Mouse (Mus musculus): ENCODE measurements around the gene Atp6v0a1. TPM values are rescaled to one million over a fixed set of nuclear protein-coding genes. Genes with fewer than 3 reads are reported as not detected.

Gene Atp6v0a1
- total RNA-seq (2023) = 1 to 10 TPM; 2.2 to 4.0 TPM

DNA sequence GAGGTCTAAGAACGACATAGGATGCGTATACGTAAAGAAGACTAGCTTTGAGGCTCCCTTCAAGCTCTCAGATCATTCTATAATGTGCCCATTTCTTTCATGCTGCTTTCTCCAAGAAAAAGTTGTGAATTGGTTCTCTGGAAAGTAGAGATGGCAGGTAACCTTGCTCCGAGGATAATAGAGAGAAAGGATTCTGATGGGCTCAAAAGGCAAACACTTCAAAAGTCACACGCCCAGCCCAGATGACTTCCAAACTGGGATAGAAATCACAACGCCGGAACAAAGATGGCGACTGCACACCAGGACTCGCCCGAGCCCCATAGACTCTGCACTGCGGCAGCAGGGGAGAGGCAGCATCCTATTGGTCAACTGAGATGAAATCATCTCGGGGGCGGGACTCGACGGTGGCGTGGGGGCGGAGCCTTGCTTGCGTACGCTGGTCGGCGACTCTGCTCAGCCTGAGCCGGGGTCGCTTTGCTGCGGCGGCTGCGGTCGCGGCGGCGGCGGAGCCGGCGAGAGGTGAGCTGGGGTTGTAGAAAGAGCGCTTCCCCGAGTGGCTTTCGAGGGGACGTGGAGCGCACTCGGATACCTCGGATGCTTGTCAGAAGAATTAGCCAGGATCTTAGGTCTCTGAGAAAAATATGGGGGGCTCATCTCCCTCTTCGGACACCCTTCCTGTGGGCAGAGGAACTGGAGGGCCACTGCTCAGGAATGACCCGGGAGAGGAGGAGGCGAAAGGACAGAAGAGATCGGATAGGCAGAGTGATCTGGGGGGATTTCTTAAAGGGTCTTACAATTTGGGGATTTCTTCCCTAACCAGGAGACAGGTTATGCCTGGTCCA, at the start of gene Atp6v0a1:
Gene Atp6v0a1 (plus strand): TSS at position 407 of the 842 bp plus-strand sequence.

GRCm38 (mm10) chr11:100970557-100970937, 38.7 kb upstream of the Atp6v0a1 start, which contains the start of gene Cavin1:
Cavin1 (minus strand) TSS chr11:100970887.

GRCm38 (mm10) chr11:101069391-101070188, 60.3 kb downstream of the Atp6v0a1 start, which contains the start of gene Naglu:
Naglu (plus strand) TSS chr11:101070012.

DNA sequence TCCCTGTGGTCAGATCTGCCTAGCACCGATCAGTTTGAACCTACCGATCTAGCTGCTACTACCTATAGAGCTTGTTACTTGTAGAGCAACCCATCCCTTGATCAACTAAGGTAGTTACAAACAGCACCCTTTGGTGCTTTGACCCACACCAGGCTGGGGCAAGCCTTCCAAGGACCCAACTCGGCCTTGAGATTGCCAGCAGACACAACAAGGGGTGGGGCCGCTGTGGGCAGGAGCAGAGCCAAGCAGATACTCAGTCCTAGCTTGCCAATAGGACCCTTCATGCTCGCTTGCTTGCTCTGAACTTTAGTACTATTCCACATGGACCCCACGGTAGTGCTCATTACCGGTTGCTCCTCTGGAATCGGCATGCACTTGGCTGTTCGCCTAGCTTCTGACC, 68.9 kb downstream of the Atp6v0a1 start, which contains the start of gene Hsd17b1:
Gene Hsd17b1 (plus strand): TSS at position 291 of the 400 bp plus-strand sequence.

GRCm38 (mm10) chr11:101082208-101083082, 73.2 kb downstream of the Atp6v0a1 start, which contains the start of gene Coasy:
Coasy (plus strand) TSS chr11:101082565.

DNA sequence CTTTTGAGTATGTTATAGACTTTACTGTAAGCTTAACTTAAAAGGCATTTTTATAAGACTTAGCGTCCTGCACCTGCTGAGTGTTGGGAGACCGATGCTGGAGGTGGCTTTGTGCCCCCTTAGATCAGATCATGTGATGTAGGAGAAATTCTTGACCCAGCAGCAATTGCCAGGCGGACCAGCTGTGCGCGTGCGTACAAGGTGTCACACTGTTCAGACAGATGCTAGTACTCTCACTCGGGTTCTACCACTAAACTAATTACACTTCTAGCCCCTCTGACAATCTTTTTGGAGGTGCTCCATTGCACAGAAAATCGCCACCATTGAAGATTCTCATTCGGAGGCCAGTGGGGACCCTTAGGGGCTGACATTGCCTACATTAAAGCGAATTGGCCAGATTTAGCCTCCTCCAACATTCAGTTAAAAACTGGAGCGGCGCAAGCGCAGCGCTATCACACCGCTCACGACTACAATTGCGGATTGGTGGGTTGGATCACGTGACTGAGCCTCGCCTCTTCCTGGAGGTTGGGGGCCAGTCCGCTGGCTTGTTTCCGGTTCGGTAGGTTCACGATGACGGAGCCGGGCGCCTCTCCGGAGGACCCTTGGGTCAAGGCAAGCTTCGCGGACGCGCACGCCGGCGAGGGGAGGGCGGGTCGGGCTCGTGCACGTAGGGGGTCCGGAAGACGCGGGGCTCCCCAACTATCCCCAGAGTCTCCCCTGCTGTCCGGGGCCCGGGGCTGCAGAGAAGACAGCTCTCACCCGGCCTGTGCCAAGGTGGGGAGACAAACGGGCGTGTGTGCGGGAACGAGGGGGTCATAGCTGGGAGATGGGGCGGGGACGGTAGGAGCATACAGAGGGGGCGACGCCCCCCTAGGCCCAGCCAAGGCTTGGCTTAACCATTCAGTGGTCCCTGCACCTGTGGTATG, 77.8 kb downstream of the Atp6v0a1 start, which contains the start of gene Mlx:
Gene Mlx (plus strand): TSS at position 522 of the 926 bp plus-strand sequence.

DNA sequence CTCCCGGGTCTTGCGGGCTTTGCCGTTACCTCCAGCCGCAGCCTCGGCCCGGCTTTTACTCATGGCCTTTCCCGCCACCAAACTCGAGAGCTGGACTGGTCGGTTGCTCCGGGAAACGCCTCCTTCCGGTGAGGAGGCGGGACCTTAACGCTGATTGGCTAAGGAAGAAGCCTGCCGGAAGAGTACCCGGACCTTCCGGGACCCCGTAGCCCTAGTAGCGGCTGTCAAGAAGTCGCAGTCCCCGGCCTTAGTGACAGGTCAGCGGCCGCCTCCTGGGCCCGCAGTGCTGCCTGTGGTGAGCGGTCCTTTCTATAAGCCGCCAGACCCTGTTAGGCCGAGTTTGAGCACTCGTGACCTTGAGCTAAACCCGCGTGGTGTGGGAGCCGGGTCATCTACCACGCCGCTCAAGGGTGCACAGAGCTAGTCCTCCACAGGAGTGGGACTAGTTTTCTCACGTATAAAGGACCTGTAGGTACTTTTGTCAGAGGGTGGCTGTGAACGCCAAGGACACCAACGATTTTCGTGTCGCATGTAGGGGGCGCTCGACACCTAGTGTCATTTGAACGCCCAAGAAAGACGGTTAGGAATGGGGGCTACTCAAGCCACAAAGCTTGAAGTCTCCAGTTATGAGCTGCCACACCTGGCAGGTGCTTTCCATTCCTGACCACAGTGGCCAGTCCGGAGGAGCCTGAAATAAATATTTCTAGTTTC, 86.2 kb downstream of the Atp6v0a1 start, which contains the start of gene Psmc3ip:
Gene Psmc3ip (minus strand): TSS at position 123 of the 711 bp plus-strand sequence.

Other genes starting within 250 kb of the Atp6v0a1 start
- gene Kcnh4, start 249.5 kb upstream of the Atp6v0a1 start, total RNA-seq (2023) = under 1 TPM; 0.23 to 0.24 TPM
- not detected for gene Hcrt, start 246.5 kb upstream of the Atp6v0a1 start, total RNA-seq (2023)
- gene Ghdc, start 238.5 kb upstream of the Atp6v0a1 start, total RNA-seq (2023) = 1 to 10 TPM; 6.3 to 6.5 TPM
- 100 to 1,000 TPM; 129 to 142 TPM for gene Stat5b, start 158.7 kb upstream of the Atp6v0a1 start, total RNA-seq (2023)
- 10 to 100 TPM; 84.3 to 91.3 TPM for gene Stat5a, start 150.1 kb upstream of the Atp6v0a1 start, total RNA-seq (2023)
- 100 to 1,000 TPM; 263 to 271 TPM for gene Stat3, start 69.9 kb upstream of the Atp6v0a1 start, total RNA-seq (2023)
- gene Cavin1, start 38.6 kb upstream of the Atp6v0a1 start, total RNA-seq (2023) = under 1 TPM; 0.27 to 0.82 TPM
- 10 to 100 TPM in 1 of 2 experiments, 1 to 10 TPM in 1; 8.9 to 17.3 TPM for gene Naglu, start 60.6 kb downstream of the Atp6v0a1 start, total RNA-seq (2023)
- gene Hsd17b1, start 69.0 kb downstream of the Atp6v0a1 start, total RNA-seq (2023) = 1 to 10 TPM; 1.3 to 1.7 TPM
- 10 to 100 TPM; 12.7 to 17.8 TPM for gene Coasy, start 73.1 kb downstream of the Atp6v0a1 start, total RNA-seq (2023)
- 10 to 100 TPM; 37.2 to 41.9 TPM for gene Mlx, start 77.8 kb downstream of the Atp6v0a1 start, total RNA-seq (2023)
- gene Psmc3ip, start 86.0 kb downstream of the Atp6v0a1 start, total RNA-seq (2023) = 1 to 10 TPM; 2.7 to 4.0 TPM
- gene Retreg3, start 110.4 kb downstream of the Atp6v0a1 start, total RNA-seq (2023) = 10 to 100 TPM; 80.7 to 89.4 TPM
- 10 to 100 TPM; 16.2 to 19.9 TPM for gene Tubg1, start 110.5 kb downstream of the Atp6v0a1 start, total RNA-seq (2023)
- gene Tubg2, start 146.5 kb downstream of the Atp6v0a1 start, total RNA-seq (2023) = 1 to 10 TPM; 2.3 to 2.7 TPM
- under 1 TPM; 0.24 to 0.44 TPM for gene Cntnap1, start 161.1 kb downstream of the Atp6v0a1 start, total RNA-seq (2023)
- 1 to 10 TPM in 1 of 2 experiments, under 1 TPM in 1; 0.73 to 1.1 TPM for gene Plekhh3, start 161.9 kb downstream of the Atp6v0a1 start, total RNA-seq (2023)
- gene Ccr10, start 166.0 kb downstream of the Atp6v0a1 start, total RNA-seq (2023) = 1 to 10 TPM in 1 of 2 experiments, under 1 TPM in 1; 0.44 to 1.5 TPM
- gene Ezh1, start 217.0 kb downstream of the Atp6v0a1 start, total RNA-seq (2023) = 10 to 100 TPM; 89.4 to 98.1 TPM
- not detected for gene Ramp2, start 236.6 kb downstream of the Atp6v0a1 start, total RNA-seq (2023)
- gene Vps25, start 244.3 kb downstream of the Atp6v0a1 start, total RNA-seq (2023) = 10 to 100 TPM; 62.5 to 71.6 TPM

All from T-cell, adult 66 days (primary cell).